Mouse (Mus musculus): ENCODE results near the gene A530064D06Rik. TPM values are rescaled to one million over a fixed set of nuclear protein-coding genes. Genes with fewer than 3 reads are reported as not detected.
"Not testable (repeated sequence)": the region's sequence is repeated elsewhere in the genome, so short reads cannot be mapped to it uniquely, and the experiment has no call there.

Gene A530064D06Rik
- polyA plus RNA-seq (2012; rRNA removed) (0.20 and 0.25 TPM in 2 replicates), polyA plus RNA-seq (2014; fragmentation: Nextera tagmentation; extraction: Ambion mirVana) (0.44 and 0.51 TPM in 2 replicates)

GRCm38 (mm10) chr17:48167103-48167502 is at the start of gene A530064D06Rik:
Gene A530064D06Rik, minus strand, starts transcription at chr17:48167275.
- not testable (repeated sequence) for H3K9ac ChIP-seq (replicated peaks); H3K36me3 ChIP-seq (replicated peaks; ENCODE audit: control insufficient read depth, insufficient read depth, low read depth); ATAC-seq (ENCODE audit: insufficient read depth); DNase-seq (ENCODE audit: low read depth in 3 of 3, low spot score in 3 of 3); H3K4me2 ChIP-seq (ENCODE audit: low read depth); H3K4me3 ChIP-seq (ENCODE audit: insufficient read depth in 1 of 2, low read depth in 2 of 2, low read length in 2 of 2); H3K27ac ChIP-seq; H3K4me1 ChIP-seq (replicated peaks; ENCODE audit: control insufficient read depth in 2 of 2, insufficient read depth in 2 of 2, low read length in 1 of 2); H3K9me3 ChIP-seq (ENCODE audit: control insufficient read depth, low read length); H3K27me3 ChIP-seq (ENCODE audit: control insufficient read depth, insufficient read depth, low read length)
- 32% methylated on average over 2 of the region's 2 CpGs for WGBS (ENCODE audit: insufficient replicate concordance)

- no peaks in the 10 kb centered on the region for H3K4me1 ChIP-seq (replicated peaks; ENCODE audit: control insufficient read depth in 2 of 2, insufficient read depth in 2 of 2, low read length in 1 of 2)
- H3K9me3 ChIP-seq (ENCODE audit: control insufficient read depth, low read length): no peaks in the 10 kb centered on the region
- no peaks in the 10 kb centered on the region for H3K36me3 ChIP-seq (replicated peaks; ENCODE audit: control insufficient read depth, insufficient read depth, low read depth)
- DNase-seq (ENCODE audit: low read depth in 3 of 3, low spot score in 3 of 3) (no peak), ATAC-seq (ENCODE audit: insufficient read depth) (no peak)
- 70% methylated on average over 1 of the region's 1 CpGs for WGBS (ENCODE audit: insufficient replicate concordance)
- no peak overlapping the region for H3K9ac ChIP-seq (replicated peaks)
- no peaks in the 10 kb centered on the region for H3K27me3 ChIP-seq (ENCODE audit: control insufficient read depth, insufficient read depth, low read length)
- no peak overlapping the region for H3K4me3 ChIP-seq (ENCODE audit: insufficient read depth in 1 of 2, low read depth in 2 of 2, low read length in 2 of 2)
- no peak overlapping the region for H3K4me2 ChIP-seq (ENCODE audit: low read depth)
- TF ChIP-seq EP300 (IDR thresholded peaks at IDR 0.05; ENCODE audit: low read depth) (no peak), CTCF (IDR thresholded peaks at IDR 0.05; ENCODE audit: low read depth) (no peak)
- no peak overlapping the region for H3K27ac ChIP-seq
These were observed 48.4 kb upstream of the A530064D06Rik start for GRCm38 (mm10) chr17:48215429-48215828.

- Histone ChIP-seq H3K9me3 (ENCODE audit: control insufficient read depth, low read length) (no peaks in the 10 kb centered on the region), H3K4me1 (replicated peaks; ENCODE audit: control insufficient read depth in 2 of 2, insufficient read depth in 2 of 2, low read length in 1 of 2) (no peaks in the 10 kb centered on the region), H3K36me3 (replicated peaks; ENCODE audit: control insufficient read depth, insufficient read depth, low read depth) (no peaks in the 10 kb centered on the region), H3K4me2 (ENCODE audit: low read depth) (no peak overlapping the region), H3K9ac (replicated peaks) (no peak overlapping the region), H3K27ac (no peak overlapping the region), H3K4me3 (ENCODE audit: insufficient read depth in 1 of 2, low read depth in 2 of 2, low read length in 2 of 2) (no peak overlapping the region), H3K27me3 (ENCODE audit: control insufficient read depth, insufficient read depth, low read length) (no peaks in the 10 kb centered on the region)
- ATAC-seq (ENCODE audit: insufficient read depth) (no peak), DNase-seq (ENCODE audit: low read depth in 3 of 3, low spot score in 3 of 3) (no peak)
- WGBS (ENCODE audit: insufficient replicate concordance): 56% methylated on average over 5 of the region's 5 CpGs
- TF ChIP-seq CTCF (IDR thresholded peaks at IDR 0.05; ENCODE audit: low read depth) (no peak), EP300 (IDR thresholded peaks at IDR 0.05; ENCODE audit: low read depth) (no peak)
These were observed 46.4 kb upstream of the A530064D06Rik start for GRCm38 (mm10) chr17:48213511-48213910.

GRCm38 (mm10) chr17:48212596-48212995 is 45.5 kb upstream of the A530064D06Rik start:
- Histone ChIP-seq H3K4me2 (ENCODE audit: low read depth) (no peak overlapping the region), H3K36me3 (replicated peaks; ENCODE audit: control insufficient read depth, insufficient read depth, low read depth) (no peaks in the 10 kb centered on the region), H3K4me1 (replicated peaks; ENCODE audit: control insufficient read depth in 2 of 2, insufficient read depth in 2 of 2, low read length in 1 of 2) (no peaks in the 10 kb centered on the region), H3K9me3 (ENCODE audit: control insufficient read depth, low read length) (no peaks in the 10 kb centered on the region), H3K27me3 (ENCODE audit: control insufficient read depth, insufficient read depth, low read length) (no peaks in the 10 kb centered on the region), H3K9ac (replicated peaks) (no peak overlapping the region), H3K27ac (no peak overlapping the region), H3K4me3 (ENCODE audit: insufficient read depth in 1 of 2, low read depth in 2 of 2, low read length in 2 of 2) (no peak overlapping the region)
- no peak for DNase-seq (ENCODE audit: low read depth in 3 of 3, low spot score in 3 of 3)
- no peak for ATAC-seq (ENCODE audit: insufficient read depth)
- no peak for TF ChIP-seq EP300 (IDR thresholded peaks at IDR 0.05; ENCODE audit: low read depth)
- no peak for TF ChIP-seq CTCF (IDR thresholded peaks at IDR 0.05; ENCODE audit: low read depth)
- 80% methylated on average over 12 of the region's 12 CpGs for WGBS (ENCODE audit: insufficient replicate concordance)

- no peaks in the 10 kb centered on the region for H3K36me3 ChIP-seq (replicated peaks; ENCODE audit: control insufficient read depth, insufficient read depth, low read depth)
- ATAC-seq (ENCODE audit: insufficient read depth): no peak
- H3K27me3 ChIP-seq (ENCODE audit: control insufficient read depth, insufficient read depth, low read length): no peaks in the 10 kb centered on the region
- no peak overlapping the region for H3K4me2 ChIP-seq (ENCODE audit: low read depth)
- H3K27ac ChIP-seq: no peak overlapping the region
- no peak for DNase-seq (ENCODE audit: low read depth in 3 of 3, low spot score in 3 of 3)
- no peak overlapping the region for H3K4me3 ChIP-seq (ENCODE audit: insufficient read depth in 1 of 2, low read depth in 2 of 2, low read length in 2 of 2)
- H3K9me3 ChIP-seq (ENCODE audit: control insufficient read depth, low read length): peaks cover 4% of the 10 kb centered on the region; the same call in 1 of the 2 replicates
- no peaks in the 10 kb centered on the region for H3K4me1 ChIP-seq (replicated peaks; ENCODE audit: control insufficient read depth in 2 of 2, insufficient read depth in 2 of 2, low read length in 1 of 2)
- no peak for TF ChIP-seq CTCF (IDR thresholded peaks at IDR 0.05; ENCODE audit: low read depth)
- no peak for TF ChIP-seq EP300 (IDR thresholded peaks at IDR 0.05; ENCODE audit: low read depth)
- 80% methylated on average over 12 of the region's 12 CpGs for WGBS (ENCODE audit: insufficient replicate concordance)
- no peak overlapping the region for H3K9ac ChIP-seq (replicated peaks)
These were observed 36.0 kb upstream of the A530064D06Rik start for GRCm38 (mm10) chr17:48203086-48203485.

All from liver, embryonic 14.5 days (tissue).